Mouse (Mus musculus) embryonic facial prominence, embryonic 14.5 days (tissue): ENCODE measurements around the gene Rin2. TPM values are rescaled to one million over a fixed set of nuclear protein-coding genes. Genes with fewer than 3 reads are reported as not detected.

Experiments
- ATAC-seq: fragments of 200-750 bp; cut with Nextera tagmentation; 2 replicates; pipeline ENCODE4 v1.8.0; 2017; ENCODE audit warnings: low read depth, moderate number of reproducible peaks, moderate TSS enrichment
- DNase-seq: peaks from one replicate; pipeline ENCODE4 v3.0.0-alpha.2; 2015; ENCODE audit warnings: low spot score
- H3K27ac ChIP-seq: fragments of 300-500 bp; sonication (generic); replicated peaks from 2 replicates; pipeline ENCODE4 v1.5.1; 2014; ENCODE audit warnings: low read depth, mild to moderate bottlenecking, low read length, moderate library complexity
- H3K27me3 ChIP-seq: fragments of 300-500 bp; sonication (generic); replicated peaks from 2 replicates; pipeline ENCODE4 v1.6.1; 2014; ENCODE audit warnings: low read length; ENCODE audit not compliant: control insufficient read depth, insufficient read depth
- H3K36me3 ChIP-seq: fragments of 300-500 bp; sonication (generic); 2 replicates; pipeline ENCODE4 v1.6.1; 2014; ENCODE audit warnings: low read length, mixed read lengths; ENCODE audit not compliant: control insufficient read depth, insufficient read depth
- H3K4me1 ChIP-seq: fragments of 300-500 bp; sonication (generic); 2 replicates; pipeline ENCODE4 v1.6.1; 2014; ENCODE audit warnings: antibody characterized with exemption, low read length; ENCODE audit not compliant: control insufficient read depth, insufficient read depth
- H3K4me2 ChIP-seq: fragments of 300-500 bp; sonication (generic); 2 replicates; pipeline ENCODE4 v1.6.1; 2014; ENCODE audit warnings: low read depth, mild to moderate bottlenecking, low read length, moderate library complexity, mixed read lengths
- H3K4me3 ChIP-seq: fragments of 300-500 bp; sonication (generic); 2 replicates; pipeline ENCODE4 v1.5.1; 2014; ENCODE audit warnings: low read depth, mild to moderate bottlenecking, low read length
- H3K9ac ChIP-seq: fragments of 300-500 bp; sonication (generic); 2 replicates; pipeline ENCODE4 v1.6.1; 2014; ENCODE audit warnings: low read depth, mild to moderate bottlenecking, low read length, moderate library complexity, mixed read lengths
- H3K9me3 ChIP-seq: fragments of 300-500 bp; sonication (generic); 2 replicates; pipeline ENCODE4 v1.6.1; 2016; ENCODE audit warnings: low read length; ENCODE audit not compliant: control insufficient read depth
- WGBS: fragments of 180-500 bp; shearing (Covaris S2); extraction: QIAGEN DNeasy Blood & Tissue Kit; methylation state at CpG from one replicate; pipeline ENCODE4 v1.1.7; 2014; 5-methylcytosine and 5-hydroxymethylcytosine counted together
- polyA plus RNA-seq: library from polyadenylated mRNA; unstranded; fragments of >200 nt; fragmentation: Nextera tagmentation; extraction: Ambion mirVana; gene quantifications from 2 replicates; pipeline ENCODE4 v1.2.1, GENCODE M21; 2014

The Rin2 gene
- polyA plus RNA-seq, 1 experiment from 2014 or later: 33.0 TPM

DNA sequence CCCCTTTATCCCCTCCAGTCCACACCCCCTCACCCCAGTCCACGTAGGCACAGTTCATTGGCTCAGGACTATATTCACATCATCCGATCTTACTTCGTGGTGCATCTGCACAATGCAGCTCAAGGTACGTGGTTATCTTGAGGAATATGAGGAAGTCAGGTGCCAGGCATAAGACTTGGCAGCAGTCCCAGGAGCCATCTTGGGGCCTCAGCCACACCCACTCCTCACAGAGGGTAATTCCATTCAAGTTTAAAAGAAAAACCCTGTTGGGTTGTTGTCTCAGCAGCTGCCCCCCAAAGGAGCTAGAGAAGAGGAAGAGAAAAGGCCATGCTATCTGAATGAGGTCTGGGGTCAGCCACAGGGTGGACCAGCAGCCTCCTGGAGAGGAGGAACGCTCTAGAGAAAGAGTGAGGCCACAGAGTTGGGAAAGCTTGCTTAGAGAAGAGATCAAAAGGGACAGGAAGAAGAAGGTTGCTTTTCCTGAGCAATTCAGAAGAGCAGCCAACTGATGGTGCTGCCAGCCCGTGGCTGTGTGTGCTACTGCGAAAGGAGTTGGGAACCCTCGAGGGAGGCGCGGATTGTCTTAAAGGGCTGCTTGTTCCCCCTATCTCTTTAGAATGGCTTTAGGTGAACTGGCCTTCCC, 16.5 kb downstream of the Rin2 start:
- peaks cover 6% of the 10 kb centered on the region; the same call in 1 of the 2 replicates for H3K4me1 ChIP-seq
- H3K9ac ChIP-seq: no peak overlapping the region
- DNase-seq: no peak
- 82% methylated on average over 10 of the region's 10 CpGs for WGBS
- no peak for ATAC-seq
- no peaks in the 10 kb centered on the region for H3K27me3 ChIP-seq
- no peaks in the 10 kb centered on the region for H3K36me3 ChIP-seq
- no peaks in the 10 kb centered on the region for H3K9me3 ChIP-seq
- no peak overlapping the region for H3K4me3 ChIP-seq
- H3K27ac ChIP-seq: no peak overlapping the region
- no peak overlapping the region for H3K4me2 ChIP-seq

DNA sequence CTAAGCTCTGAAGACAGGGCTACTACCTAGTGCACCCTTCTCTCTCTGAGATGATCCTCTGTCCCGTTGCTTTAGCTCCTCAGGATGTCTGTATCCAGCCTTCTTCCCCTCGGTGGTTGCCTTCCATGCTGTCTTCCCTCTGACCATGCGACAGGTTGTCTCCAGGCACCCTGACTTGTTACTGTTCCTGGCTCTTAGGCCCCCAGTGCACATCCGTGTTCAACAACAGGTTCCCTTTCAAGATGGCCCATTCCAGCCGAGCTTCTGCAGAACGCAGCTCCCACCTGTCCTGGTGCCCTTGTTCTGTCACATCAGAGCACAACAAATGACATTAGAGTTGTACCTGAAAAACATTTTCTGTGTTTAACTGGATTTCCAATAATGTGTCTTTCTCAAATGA, 22.1 kb downstream of the Rin2 start:
- Histone ChIP-seq H3K9ac (no peak overlapping the region), H3K27me3 (no peaks in the 10 kb centered on the region), H3K27ac (no peak overlapping the region), H3K4me1 (0 out of 2 replicates have a peak, but pooled peaks cover 4% of the 10 kb centered on the region), H3K9me3 (no peaks in the 10 kb centered on the region), H3K36me3 (no peaks in the 10 kb centered on the region), H3K4me2 (no peak overlapping the region), H3K4me3 (no peak overlapping the region)
- DNase-seq (no peak), ATAC-seq (no peak)
- WGBS: 87% methylated on average over 6 of the region's 6 CpGs

DNA sequence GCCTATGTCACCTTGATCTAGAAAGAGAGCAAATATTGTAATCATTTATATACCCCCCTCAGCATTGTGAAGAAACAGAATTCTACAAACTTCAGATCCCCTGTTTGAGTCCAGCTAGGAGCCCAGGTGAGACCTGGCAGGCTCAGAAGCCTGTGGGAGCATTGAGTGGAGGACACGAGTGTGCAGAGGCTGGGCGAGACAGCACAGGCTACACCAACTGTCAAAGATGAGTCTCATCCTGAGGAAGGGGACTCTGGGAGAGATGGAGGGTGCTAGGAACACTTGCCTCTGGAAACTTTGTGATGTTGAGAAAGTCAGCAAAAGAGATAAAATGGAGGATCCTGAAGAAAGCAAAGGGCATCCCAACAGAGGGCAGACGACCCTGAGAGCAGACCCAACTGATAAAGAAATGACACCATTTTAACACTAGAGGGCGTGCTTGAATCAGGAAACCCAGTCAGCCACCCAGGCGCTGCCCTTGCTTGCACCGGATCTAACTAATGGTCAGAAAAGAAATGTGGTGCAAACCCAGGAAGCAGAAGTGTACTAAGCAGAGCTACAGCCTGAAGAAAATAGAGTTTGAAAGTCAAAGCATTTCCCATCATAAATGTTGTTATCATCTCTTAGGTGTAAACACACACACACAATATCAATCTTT, 24.5 kb downstream of the Rin2 start:
- no peaks in the 10 kb centered on the region for H3K9me3 ChIP-seq
- H3K4me2 ChIP-seq: no peak overlapping the region
- ATAC-seq (peak; percentile 73), DNase-seq (peak; percentile 75)
- WGBS: 30% methylated on average over 6 of the region's 6 CpGs
- H3K4me3 ChIP-seq: no peak overlapping the region
- no peak overlapping the region for H3K9ac ChIP-seq
- no peak overlapping the region for H3K27ac ChIP-seq
- H3K36me3 ChIP-seq: no peaks in the 10 kb centered on the region
- H3K4me1 ChIP-seq: 0 out of 2 replicates have a peak, but pooled peaks cover 4% of the 10 kb centered on the region
- H3K27me3 ChIP-seq: no peaks in the 10 kb centered on the region

DNA sequence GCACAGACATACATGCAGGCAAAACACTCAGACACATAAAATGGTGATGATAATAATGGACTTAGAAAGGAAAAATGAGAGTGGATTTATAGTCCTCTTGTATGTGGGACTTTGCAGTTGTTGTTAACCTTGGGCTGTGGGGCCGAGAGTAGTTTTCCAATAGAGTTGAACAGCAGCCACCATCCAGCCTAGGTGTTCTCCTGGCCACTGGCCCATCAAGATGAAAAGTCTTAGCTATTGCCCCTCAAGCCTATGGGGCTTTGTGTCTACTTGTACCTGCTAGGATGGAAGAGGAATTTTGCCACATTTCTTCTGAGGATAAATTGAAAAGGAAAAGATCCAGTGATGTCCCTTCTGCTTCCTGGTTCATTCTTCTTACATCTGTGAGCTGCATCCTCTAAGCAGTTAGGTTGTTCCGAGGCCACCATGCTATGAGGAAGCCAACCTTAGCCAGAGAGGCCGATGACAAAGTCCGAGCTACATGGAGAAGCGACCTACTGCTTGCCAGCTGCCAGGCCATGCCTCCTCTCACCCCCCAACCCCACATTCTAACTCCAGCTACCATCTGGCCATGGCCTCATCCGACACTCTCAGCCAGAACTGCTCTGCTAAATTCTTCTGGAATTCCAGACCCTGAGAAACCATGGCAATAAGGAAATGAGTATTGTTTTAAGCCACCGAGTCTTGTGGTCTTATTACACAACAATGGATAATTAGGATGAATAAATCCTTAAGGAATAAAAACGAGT, 25.4 kb downstream of the Rin2 start:
- H3K27me3 ChIP-seq: no peaks in the 10 kb centered on the region
- H3K9ac ChIP-seq: no peak overlapping the region
- no peaks in the 10 kb centered on the region for H3K9me3 ChIP-seq
- no peak overlapping the region for H3K4me2 ChIP-seq
- H3K4me1 ChIP-seq: 0 out of 2 replicates have a peak, but pooled peaks cover 4% of the 10 kb centered on the region
- ATAC-seq (no peak), DNase-seq (no peak)
- no peak overlapping the region for H3K4me3 ChIP-seq
- whole genome bisulfite sequencing: 64% methylated on average over 8 of the region's 8 CpGs
- no peaks in the 10 kb centered on the region for H3K36me3 ChIP-seq
- no peak overlapping the region for H3K27ac ChIP-seq

DNA sequence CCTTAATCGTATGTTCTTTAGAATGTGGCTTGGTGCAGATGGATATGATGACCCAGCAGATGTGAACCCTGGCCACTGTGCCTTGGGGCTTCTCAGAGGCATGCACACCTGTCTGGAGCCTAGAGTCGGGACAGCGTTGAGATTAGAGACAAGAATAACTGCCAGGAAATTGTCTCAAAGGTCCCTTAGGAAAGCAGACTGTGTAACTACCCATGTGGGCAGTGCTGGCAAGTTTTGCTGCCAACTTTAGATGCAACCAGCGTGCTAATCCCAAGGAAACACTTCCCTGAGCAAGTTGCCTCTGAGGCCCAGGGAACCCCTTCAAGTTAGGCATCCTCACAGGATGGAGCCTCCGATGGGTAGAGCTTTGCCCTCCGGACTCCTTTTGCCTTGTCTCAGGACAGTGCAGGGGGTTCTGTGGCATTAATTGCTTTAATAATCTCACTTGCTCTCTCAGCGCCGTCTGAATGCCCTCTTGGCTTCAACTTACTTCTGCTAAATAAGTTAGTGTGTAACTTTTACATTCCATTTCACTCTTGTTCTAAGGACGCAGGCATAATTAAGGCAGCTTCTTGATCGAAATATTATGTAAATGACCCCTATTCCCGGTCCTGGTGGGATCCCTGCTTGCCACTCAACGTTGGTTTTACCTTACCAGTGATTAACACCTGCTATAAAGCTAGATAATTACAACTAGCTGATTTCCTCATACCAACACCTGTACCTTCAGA, 26.8 kb downstream of the Rin2 start:
- H3K4me3 ChIP-seq: no peak overlapping the region
- no peak for ATAC-seq
- WGBS: 75% methylated on average over 12 of the region's 12 CpGs

DNA sequence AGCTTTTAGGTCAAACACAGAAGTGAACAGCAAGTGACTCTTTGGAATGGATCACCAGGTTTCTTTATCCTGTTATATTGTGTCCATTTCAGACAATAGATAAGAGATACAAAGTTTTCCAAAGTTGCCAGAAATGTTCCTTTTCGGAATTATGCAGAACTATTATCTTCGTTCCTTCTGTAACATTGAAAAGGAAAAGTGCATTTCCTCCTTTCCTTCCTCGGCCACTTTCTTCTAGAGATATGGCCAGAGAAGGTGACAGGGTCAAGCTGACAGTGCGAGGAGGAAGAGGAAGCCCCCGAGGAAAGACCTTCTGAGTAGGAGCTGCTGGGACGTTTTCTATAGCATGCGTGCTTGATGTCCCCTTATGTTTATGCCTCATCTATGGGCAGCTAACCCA, 29.7 kb downstream of the Rin2 start:
- WGBS: 75% methylated on average over 7 of the region's 7 CpGs
- H3K9me3 ChIP-seq: no peaks in the 10 kb centered on the region
- H3K27me3 ChIP-seq: no peaks in the 10 kb centered on the region
- no peaks in the 10 kb centered on the region for H3K36me3 ChIP-seq
- H3K4me2 ChIP-seq: no peak overlapping the region
- ATAC-seq (no peak), DNase-seq (no peak)
- H3K4me1 ChIP-seq: 0 out of 2 replicates have a peak, but pooled peaks cover 4% of the 10 kb centered on the region
- H3K4me3 ChIP-seq: no peak overlapping the region
- no peak overlapping the region for H3K9ac ChIP-seq
- no peak overlapping the region for H3K27ac ChIP-seq

More for the DNA sequence above, 26.8 kb downstream of the Rin2 start:
- Histone ChIP-seq H3K36me3 (no peaks in the 10 kb centered on the region), H3K9ac (no peak overlapping the region), H3K27me3 (no peaks in the 10 kb centered on the region), H3K4me2 (no peak overlapping the region), H3K4me1 (0 out of 2 replicates have a peak, but pooled peaks cover 4% of the 10 kb centered on the region), H3K27ac (no peak overlapping the region), H3K9me3 (no peaks in the 10 kb centered on the region)
- no peak for DNase-seq

DNA sequence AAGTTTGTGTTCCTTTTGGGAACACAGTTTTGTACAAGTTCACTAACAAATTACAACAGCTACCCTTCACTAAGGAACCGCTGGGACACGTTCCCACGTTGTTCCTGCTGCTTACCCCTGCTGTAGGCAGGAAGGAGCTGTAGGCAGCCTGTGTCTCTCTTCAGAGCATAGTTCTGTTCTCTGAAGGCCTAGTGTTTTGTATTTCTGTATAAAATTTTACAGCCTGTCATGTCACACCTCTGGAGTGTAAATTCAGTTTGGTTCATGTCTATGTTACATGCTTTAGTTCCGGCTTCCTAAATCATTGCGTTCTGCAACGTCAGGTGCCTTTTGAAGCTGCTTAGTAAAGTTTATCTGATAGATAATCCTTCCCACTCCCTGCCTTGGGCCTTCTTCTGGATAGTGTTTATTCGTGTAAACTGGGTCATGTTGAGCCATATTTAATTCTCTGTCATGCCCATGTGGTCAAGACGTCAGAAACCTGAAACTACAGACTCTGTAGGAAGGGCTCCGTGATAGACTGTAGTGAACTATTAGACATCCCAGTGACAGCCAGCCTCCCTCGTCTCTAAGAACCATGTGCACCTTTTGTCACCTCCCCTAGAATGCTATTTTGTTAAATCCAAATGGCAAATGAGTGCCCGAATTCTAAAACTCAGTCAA, 34.8 kb downstream of the Rin2 start:
- ATAC-seq: no peak
- H3K4me2 ChIP-seq: no peak overlapping the region
- no peak overlapping the region for H3K9ac ChIP-seq
- H3K4me1 ChIP-seq: no peaks in the 10 kb centered on the region
- H3K27ac ChIP-seq: no peak overlapping the region
- peaks cover 7% of the 10 kb centered on the region; the same call in 1 of the 2 replicates for H3K36me3 ChIP-seq
- H3K9me3 ChIP-seq: no peaks in the 10 kb centered on the region
- H3K27me3 ChIP-seq: no peaks in the 10 kb centered on the region
- no peak for DNase-seq
- 60% methylated on average over 11 of the region's 11 CpGs for WGBS
- no peak overlapping the region for H3K4me3 ChIP-seq

DNA sequence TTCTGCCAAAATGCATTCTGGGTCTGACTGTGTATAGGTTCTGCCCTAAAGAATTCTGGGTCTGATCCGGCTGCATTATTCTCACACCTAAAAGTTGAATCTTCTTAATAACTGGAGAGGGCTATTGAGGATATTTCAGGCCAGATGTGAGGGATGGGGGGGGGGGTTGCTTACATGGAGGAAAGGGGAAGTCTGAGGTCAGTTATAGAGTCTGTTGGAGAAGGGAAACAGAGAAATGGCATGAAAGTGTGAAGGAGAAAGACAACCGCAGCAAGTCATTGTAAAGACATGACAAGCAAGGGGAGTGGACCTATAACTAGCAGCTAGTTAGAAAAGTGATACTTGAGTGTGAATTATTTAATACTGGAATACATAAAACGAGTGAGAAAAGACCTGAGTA, 36.5 kb downstream of the Rin2 start:
- H3K9ac ChIP-seq: no peak overlapping the region
- DNase-seq: no peak
- no peaks in the 10 kb centered on the region for H3K9me3 ChIP-seq
- no peaks in the 10 kb centered on the region for H3K27me3 ChIP-seq
- H3K4me2 ChIP-seq: no peak overlapping the region
- H3K36me3 ChIP-seq: peaks cover 7% of the 10 kb centered on the region; the same call in 1 of the 2 replicates
- H3K4me1 ChIP-seq: no peaks in the 10 kb centered on the region
- 72% methylated on average over 3 of the region's 3 CpGs for WGBS
- H3K4me3 ChIP-seq: no peak overlapping the region
- no peak overlapping the region for H3K27ac ChIP-seq
- no peak for ATAC-seq
